Mouse (Mus musculus): Measurements from ENCODE around the gene Efna2.
"Not testable (repeated sequence)": the region's sequence is repeated elsewhere in the genome, so short reads cannot be mapped to it uniquely, and the experiment has no call there.

Gene Efna2

DNA sequence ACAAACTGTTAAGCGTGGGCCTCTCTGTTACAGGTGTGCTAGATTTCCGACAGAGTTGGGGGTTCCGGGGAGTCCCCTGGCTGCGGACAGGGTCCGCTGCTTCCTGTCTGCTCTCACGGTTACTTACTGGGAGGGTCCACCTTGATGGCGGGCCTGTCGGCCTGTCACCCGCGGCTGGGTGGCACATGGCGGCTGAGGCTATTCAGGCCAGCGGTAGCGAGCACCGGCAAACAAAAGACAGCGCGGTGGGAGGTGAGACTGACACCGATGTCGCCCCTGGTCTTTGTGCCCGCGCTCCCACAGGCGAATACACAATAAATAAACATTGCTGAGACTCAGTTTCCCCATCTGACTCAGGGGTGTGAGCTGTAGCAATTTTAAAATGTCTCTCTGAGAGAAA is 10.7 kb downstream of the Efna2 start:
- no peak for DNase-seq (ENCODE audit: low spot score)

- no peak for DNase-seq (ENCODE audit: low spot score)
Measured at GRCm38 (mm10) chr10:80190491-80191051, 11.3 kb downstream of the Efna2 start.

- DNase-seq (ENCODE audit: low spot score): no peak
Measured at GRCm38 (mm10) chr10:80193976-80194375, 14.7 kb downstream of the Efna2 start.

- DNase-seq (ENCODE audit: low spot score): no peak
Measured at GRCm38 (mm10) chr10:80194441-80194840, 15.2 kb downstream of the Efna2 start.

- DNase-seq (ENCODE audit: low spot score): no peak
Measured at GRCm38 (mm10) chr10:80196167-80196566, 16.9 kb downstream of the Efna2 start.

DNA sequence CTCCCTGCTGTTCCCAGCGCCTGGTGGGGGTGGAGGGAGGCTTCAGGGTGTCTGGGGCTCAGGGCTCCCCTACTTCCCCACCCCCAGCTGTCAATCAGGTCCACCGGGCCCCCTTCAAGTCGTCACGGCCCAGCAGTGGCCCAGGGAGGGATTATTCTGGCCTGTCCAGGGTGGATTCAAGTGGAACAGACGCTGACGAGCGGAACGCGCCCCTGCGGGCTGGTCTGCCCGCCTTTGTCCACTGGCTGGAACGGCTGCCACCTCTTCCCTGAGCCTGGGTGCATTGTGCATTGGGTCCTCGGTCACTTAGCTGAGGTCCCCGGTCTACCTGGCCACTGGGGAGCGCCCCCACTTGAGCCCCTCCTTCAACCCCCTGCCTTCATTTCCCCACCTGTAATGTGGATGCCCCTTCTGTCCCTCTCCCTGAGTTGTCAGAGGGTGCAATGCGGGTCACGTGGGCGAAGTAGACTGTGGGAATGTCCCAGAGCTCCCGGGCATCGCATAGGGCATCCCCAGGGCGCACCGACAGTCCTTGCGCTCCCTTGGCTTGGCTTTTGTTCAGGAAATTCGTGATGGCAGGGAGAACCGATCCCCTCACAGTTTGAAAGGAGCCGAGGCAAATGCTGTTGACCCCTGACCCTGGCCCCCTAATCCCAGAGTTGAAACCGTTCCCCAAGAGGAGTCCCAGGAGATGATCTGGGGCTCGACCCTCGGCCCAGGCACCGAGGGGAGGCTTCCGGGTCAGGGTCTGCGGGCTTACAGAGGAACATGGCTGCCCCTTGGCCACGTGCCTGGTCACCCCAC is 17.7 kb downstream of the Efna2 start:
- no peak for DNase-seq (ENCODE audit: low spot score)

GRCm38 (mm10) chr10:80199440-80200008 is 20.2 kb downstream of the Efna2 start:
- peak; percentile 89 for DNase-seq (ENCODE audit: low spot score)

DNA sequence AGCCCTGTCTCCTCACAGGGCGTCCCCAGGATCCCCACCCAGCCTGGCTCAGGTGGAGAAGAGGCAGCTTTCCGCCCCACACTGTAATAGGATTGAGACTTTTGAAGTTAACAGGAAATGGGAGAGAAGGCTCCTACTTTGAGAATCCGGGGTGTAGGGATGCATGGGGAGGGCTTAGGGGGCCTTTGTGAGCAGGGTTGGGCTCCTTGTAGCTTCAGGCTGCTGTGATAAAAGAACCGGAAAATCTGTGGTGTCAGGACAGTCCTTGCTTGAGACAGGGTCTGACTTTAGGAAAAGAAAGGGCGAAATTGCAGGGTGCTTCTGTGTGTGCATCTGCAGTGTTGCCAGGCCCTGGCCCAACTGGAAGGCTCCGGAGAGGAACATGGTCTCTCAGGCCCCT is 21.2 kb downstream of the Efna2 start:
- DNase-seq (ENCODE audit: low spot score): no peak

DNA sequence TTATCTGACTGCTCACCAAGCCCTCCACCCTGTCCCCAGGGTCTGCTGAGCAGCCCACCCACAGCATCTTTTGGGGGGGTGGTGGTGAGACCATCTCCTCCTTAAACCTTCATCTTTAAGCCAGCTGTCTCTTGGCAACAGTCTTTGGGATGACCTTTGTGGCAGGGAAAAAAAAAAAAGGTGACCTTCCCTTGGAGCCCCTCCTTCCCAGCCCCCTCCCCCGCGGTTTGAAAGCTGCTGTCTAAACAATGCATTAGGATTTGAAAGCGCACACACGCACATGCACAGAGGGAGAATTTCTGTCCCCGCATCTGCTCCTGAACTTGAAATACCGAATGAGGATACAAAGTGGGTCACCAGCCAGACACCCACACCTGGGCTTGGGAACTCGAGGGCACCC is 24.8 kb downstream of the Efna2 start:
- no peak for DNase-seq (ENCODE audit: low spot score)

DNA sequence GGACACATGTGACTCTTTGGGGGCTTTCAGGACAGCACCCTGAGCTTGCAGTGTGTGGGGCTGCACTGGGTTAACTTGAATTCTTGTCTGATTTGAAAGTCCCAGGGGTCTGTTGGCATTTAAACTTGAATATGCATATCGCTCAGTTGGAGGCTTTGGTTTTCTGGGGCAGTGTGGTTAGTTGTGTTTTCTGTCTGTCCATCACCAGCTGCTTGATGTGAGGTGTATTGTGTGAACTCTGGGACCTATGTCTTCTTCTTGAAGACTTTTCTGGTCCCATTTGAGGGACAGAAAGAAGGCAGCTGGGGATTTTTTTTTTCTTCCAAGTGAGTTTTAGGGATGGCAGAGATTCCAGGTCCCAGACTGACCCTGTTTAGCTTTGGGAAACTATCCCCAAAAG is 27.9 kb downstream of the Efna2 start:
- DNase-seq (ENCODE audit: low spot score): no peak

GRCm38 (mm10) chr10:80207676-80208075 is 28.4 kb downstream of the Efna2 start:
- DNase-seq (ENCODE audit: low spot score): no peak

DNA sequence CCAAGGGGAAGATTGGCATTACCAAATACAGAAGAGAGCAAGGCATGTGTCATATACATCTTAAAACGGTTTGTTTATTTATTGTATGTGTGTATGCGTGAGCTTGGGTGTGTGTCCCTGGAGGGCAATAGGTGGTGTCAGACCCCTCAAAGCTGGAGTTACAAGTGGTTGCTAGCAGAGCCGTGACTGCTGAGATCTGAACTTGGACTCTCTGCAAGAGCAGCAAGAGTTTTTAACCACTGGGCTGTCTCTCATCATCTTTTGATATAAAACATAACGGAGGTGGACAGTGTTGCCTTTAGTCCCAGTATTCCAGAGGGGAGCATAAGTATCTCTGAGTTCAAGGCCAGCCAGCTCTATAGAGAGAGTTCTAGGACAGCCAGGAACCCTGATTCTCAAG is 29.0 kb downstream of the Efna2 start:
- no peak for DNase-seq (ENCODE audit: low spot score)

GRCm38 (mm10) chr10:80208841-80209371 is 29.6 kb downstream of the Efna2 start:
- DNase-seq (ENCODE audit: low spot score): no peak

- not testable (repeated sequence) for DNase-seq (ENCODE audit: low spot score)
Measured at GRCm38 (mm10) chr10:80211547-80212103, 32.3 kb downstream of the Efna2 start.

DNA sequence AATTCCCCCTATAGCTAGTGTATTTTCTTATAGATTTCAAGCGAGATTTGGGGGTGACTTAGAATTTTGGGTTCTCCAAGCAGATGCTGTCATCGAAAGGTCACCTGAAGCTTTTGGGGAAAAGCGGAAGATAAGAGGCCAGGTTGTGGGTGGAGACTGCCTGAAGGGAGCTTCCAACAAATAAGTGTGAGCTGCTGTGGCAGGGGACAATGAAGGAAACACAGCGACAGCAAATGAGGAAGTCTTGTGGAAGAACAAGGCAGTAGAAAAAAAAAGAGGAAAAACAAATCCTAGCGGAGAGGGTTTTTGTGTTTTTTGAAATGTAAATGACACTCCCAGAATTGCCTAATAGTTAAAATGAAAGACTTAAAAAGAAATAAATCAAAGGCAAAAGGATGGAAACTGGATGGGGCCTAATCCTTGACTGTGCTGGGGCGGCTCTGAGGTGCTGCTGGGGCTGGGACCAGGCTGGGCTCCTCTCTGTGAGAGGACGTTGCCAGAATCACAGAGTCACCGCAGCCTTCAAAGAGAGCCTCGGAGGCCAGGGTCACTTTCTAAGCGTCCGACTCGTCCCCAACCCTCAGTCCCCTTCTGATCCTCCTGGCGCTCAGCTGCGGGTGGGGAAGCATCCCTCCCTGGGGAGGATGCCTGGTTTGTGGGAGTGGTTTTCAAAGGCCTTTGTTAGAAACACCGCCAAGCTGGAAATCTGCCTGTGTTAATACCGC is 35.9 kb downstream of the Efna2 start:
- DNase-seq (ENCODE audit: low spot score): no peak

- DNase-seq (ENCODE audit: low spot score): no peak
Measured at GRCm38 (mm10) chr10:80220676-80221075, 41.4 kb downstream of the Efna2 start.

GRCm38 (mm10) chr10:80223137-80223536 is 43.9 kb downstream of the Efna2 start:
- not testable (repeated sequence) for DNase-seq (ENCODE audit: low spot score)

- DNase-seq (ENCODE audit: low spot score): no peak
Measured at GRCm38 (mm10) chr10:80226071-80226415, 46.8 kb downstream of the Efna2 start.

- peak; percentile 99 for DNase-seq (ENCODE audit: low spot score)
Measured at GRCm38 (mm10) chr10:80226416-80227165, 47.3 kb downstream of the Efna2 start, which contains the start of gene Mum1. Gene Mum1, plus strand, starts transcription at chr10:80226434.

DNA sequence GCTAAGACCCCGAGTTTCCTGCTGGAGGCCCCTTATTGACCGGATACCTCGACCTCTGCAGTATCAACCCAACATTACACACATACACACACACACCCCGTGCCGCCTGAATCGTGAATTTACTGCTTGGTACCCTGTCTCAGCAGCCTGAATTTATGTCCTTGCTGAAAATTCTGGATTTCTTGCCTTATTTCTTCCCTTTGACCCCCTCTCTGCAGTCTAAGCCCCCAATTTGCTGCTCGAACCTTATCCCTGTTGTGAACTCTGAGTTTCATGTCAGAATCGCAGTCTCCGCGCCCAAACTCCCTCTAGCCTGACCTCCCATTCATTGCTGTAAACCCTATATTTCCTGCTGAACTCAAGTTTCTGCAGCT is 47.9 kb downstream of the Efna2 start:
- DNase-seq (ENCODE audit: low spot score): no peak
